Mouse (Mus musculus): Measurements from ENCODE around the gene Tpra1. TPM values are rescaled to one million over a fixed set of nuclear protein-coding genes. Genes with fewer than 3 reads are reported as not detected.

The Tpra1 gene
- total RNA-seq, 1 experiment from 2014 or later: 24.4 TPM

GRCm38 (mm10) chr6:88885644-88886416 is 16.2 kb upstream of the Tpra1 start:
- no peak for ATAC-seq (replicated peaks; ENCODE audit: insufficient number of reproducible peaks, low FRiP score, low TSS enrichment, poor library complexity, severe bottlenecking)

DNA sequence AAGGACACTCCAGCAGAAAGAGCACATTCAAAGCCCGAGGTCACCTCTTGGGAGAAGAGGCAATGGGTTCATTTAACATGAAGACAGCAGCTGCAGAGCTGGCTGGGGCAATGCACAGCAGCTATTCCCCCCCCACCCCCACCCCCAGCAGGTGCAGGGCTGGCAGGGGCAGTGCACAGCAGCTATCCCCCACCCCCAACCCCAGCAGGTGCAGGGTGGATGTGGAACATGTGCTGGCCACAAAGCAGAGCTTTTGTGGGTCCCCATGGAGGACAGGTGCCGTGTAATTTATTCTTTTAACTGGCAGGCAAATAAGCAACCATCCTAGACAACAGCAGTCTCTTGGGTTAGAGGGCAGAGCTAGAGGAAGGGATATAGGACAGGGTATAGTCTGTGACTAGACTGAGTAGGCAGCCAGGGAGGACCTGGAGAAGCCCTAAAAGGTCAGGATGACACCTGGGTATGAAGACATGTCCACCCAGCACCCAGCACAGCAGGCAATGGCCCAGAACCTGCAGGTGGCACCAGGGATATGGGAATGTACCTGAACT is 15.6 kb upstream of the Tpra1 start:
- no peak for ATAC-seq (replicated peaks; ENCODE audit: insufficient number of reproducible peaks, low FRiP score, low TSS enrichment, poor library complexity, severe bottlenecking)

DNA sequence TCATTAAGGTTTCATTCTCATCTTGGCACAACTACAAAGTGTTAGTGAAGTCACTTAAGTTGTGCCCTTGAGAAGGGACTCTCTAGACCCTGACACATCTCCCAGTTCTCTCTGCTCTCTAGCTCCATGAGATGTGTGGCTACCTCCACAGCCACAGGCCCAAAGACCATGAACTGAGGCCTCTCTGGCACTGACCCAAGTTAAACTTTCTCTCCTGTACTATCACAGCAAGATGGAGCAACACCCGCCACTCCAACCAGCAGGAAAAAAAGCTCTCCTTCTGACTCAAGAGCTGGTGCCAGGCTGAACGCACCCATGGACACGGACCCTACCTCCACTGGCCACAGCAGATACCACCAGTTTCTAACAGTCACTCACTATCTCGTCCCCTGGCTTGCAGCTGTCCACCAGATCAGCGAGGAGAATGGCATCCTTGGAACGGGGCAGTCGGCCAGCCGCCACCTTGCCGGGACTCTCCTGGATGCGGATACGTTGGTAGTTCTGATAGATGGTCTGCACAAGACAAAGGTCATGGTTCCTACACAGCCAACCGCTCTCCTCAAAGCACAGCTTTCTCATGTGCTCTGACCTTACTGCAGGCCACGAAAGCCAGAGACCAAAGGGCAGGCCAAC is 12.5 kb upstream of the Tpra1 start:
- no peak for ATAC-seq (replicated peaks; ENCODE audit: insufficient number of reproducible peaks, low FRiP score, low TSS enrichment, poor library complexity, severe bottlenecking)

DNA sequence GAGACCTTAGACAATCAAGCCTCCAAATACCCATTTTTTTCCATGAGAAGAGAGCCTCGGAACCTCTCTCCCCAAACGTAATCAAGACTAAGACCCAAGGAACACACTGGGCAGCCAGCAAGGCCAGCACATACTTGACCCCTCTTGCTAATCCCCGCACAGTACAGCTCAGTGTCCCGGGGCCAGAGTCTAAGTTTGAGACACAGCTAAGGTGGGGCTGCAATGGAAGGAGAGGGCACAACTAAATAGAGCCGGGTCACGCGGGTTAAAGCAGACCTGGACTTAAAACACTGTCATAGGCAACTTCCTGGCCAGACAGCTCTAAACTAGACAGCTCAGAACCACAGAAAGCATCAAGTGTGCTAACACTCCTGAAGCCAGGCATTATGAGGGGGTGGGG is 11.2 kb upstream of the Tpra1 start:
- ATAC-seq (replicated peaks; ENCODE audit: insufficient number of reproducible peaks, low FRiP score, low TSS enrichment, poor library complexity, severe bottlenecking): no peak

GRCm38 (mm10) chr6:88893559-88893958 is 8.5 kb upstream of the Tpra1 start:
- ATAC-seq (replicated peaks; ENCODE audit: insufficient number of reproducible peaks, low FRiP score, low TSS enrichment, poor library complexity, severe bottlenecking): no peak

GRCm38 (mm10) chr6:88895943-88896342 is 6.1 kb upstream of the Tpra1 start:
- no peak for ATAC-seq (replicated peaks; ENCODE audit: insufficient number of reproducible peaks, low FRiP score, low TSS enrichment, poor library complexity, severe bottlenecking)

GRCm38 (mm10) chr6:88897246-88897645 is 4.8 kb upstream of the Tpra1 start:
- ATAC-seq (replicated peaks; ENCODE audit: insufficient number of reproducible peaks, low FRiP score, low TSS enrichment, poor library complexity, severe bottlenecking): no peak

DNA sequence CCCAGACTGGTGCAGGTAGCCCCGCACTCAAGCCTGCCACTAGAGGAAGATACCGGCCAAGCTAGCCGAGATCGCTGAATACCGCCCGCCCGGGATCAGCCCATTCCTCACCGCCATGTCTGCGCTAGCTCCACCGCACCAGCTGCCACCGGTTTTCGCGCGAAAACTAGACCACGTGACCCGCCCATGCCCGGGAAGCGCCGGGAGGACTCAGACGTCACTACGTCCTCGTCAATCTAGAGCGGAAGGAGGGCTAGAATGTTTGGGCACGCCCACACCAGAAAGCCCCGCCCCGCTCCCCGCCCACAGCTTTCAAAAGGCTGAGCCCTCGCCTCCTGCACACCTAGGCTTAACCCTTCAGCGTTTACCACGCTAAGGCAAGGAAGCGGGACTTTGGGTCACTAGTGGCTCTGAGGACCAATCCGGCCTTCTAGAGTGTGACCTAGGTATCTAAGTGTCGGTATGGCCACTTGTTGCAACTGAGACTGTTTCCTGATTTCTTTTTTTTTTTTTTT is 3.5 kb upstream of the Tpra1 start, which contains the start of gene Mcm2:
Gene Mcm2, minus strand, starts transcription at position 247 of the 515 bp plus-strand sequence.
- ATAC-seq (replicated peaks; ENCODE audit: insufficient number of reproducible peaks, low FRiP score, low TSS enrichment, poor library complexity, severe bottlenecking): peak; percentile 71

DNA sequence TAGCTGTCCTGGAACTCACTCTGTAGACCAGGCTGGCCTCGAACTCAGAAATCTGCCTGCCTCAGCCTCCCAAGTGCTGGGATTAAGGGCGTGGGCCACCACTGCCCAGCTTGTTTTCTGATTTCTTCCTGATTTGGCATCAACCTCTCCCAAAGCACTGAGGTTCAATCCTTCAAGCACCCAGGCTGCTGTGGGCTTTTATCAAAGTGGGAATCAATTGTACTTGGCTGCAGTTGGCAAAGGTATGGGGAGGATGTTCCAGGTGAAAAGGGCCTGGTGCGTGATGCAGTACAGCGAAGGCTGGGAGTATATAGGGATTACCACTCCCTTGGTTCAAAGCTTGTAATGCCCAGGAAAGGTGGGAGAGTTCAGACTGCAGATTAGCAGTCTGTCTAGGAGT is 3.0 kb upstream of the Tpra1 start:
- ATAC-seq (replicated peaks; ENCODE audit: insufficient number of reproducible peaks, low FRiP score, low TSS enrichment, poor library complexity, severe bottlenecking): no peak

DNA sequence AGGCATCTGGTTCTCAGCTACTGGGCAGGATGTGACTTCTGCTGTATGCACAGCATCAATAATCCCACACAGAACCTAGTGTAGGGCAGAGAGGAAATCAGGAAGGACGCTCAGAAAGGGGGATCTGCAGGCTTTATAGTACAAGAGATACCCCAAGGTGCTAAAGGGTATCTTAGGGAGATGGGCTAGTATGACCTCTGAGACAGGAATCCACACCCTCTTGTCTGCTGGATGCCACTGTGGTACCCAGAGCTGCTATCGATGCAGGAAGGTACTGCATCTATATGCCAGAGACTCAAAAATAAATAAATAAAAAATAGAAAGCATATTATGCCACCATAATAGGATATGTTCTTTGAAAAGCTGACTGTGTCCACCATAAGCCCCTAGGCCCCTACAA is 2.4 kb upstream of the Tpra1 start:
- ATAC-seq (replicated peaks; ENCODE audit: insufficient number of reproducible peaks, low FRiP score, low TSS enrichment, poor library complexity, severe bottlenecking): no peak

- no peak for ATAC-seq (replicated peaks; ENCODE audit: insufficient number of reproducible peaks, low FRiP score, low TSS enrichment, poor library complexity, severe bottlenecking)
Measured at GRCm38 (mm10) chr6:88901471-88901870, 580 bp upstream of the Tpra1 start.

- ATAC-seq (replicated peaks; ENCODE audit: insufficient number of reproducible peaks, low FRiP score, low TSS enrichment, poor library complexity, severe bottlenecking): no peak
Measured at GRCm38 (mm10) chr6:88903708-88904107, 1.7 kb downstream of the Tpra1 start.

DNA sequence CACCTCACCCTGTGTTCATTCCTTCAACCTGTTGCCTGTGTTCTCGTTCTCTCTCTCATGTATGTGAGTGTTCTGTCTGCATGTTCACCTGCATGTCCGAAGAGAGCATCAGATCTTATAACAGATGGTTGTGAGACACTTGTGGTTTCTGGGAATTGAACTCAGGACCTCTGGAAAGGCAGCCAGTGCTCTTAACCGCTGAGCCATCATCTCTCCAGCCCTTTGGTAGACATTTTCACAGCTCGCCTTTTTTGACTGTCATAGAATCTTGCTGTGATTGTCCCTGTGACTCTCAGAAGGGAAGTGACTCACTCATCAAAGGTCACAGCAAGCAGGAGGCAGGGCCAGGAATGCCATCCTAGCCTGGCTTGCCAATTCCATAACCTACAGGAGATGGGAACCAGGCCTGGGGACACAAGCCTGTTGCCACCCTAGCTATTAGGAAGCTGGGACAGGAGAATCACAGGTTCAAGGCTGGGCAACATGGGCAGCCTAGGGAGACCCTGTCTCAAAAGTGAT is 2.5 kb downstream of the Tpra1 start:
- ATAC-seq (replicated peaks; ENCODE audit: insufficient number of reproducible peaks, low FRiP score, low TSS enrichment, poor library complexity, severe bottlenecking): no peak

GRCm38 (mm10) chr6:88905042-88905441 is 3.0 kb downstream of the Tpra1 start:
- ATAC-seq (replicated peaks; ENCODE audit: insufficient number of reproducible peaks, low FRiP score, low TSS enrichment, poor library complexity, severe bottlenecking): no peak

GRCm38 (mm10) chr6:88906369-88907108 is 4.5 kb downstream of the Tpra1 start:
- peak; percentile 41 for ATAC-seq (replicated peaks; ENCODE audit: insufficient number of reproducible peaks, low FRiP score, low TSS enrichment, poor library complexity, severe bottlenecking)

DNA sequence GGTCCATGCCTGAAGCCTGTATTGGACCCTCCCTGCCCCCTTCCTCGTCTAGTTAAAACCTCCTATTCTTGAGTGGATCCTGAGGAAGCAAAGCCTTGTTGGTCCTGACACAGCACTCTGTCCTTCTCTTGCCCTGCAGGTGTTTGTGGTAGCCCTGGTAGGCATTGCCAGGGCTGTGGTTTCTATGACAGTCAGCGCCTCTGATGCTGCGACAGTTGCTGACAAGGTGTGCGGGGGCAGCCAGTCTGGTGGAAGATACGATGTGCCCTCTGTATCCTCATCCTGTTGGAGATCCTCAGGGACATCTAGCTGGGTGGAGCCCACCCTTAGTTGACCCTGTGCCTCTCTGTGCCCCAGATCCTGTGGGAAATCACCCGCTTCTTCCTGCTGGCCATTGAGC is 7.1 kb downstream of the Tpra1 start:
- ATAC-seq (replicated peaks; ENCODE audit: insufficient number of reproducible peaks, low FRiP score, low TSS enrichment, poor library complexity, severe bottlenecking): no peak

- no peak for ATAC-seq (replicated peaks; ENCODE audit: insufficient number of reproducible peaks, low FRiP score, low TSS enrichment, poor library complexity, severe bottlenecking)
Measured at GRCm38 (mm10) chr6:88913022-88913421, 11.0 kb downstream of the Tpra1 start.

DNA sequence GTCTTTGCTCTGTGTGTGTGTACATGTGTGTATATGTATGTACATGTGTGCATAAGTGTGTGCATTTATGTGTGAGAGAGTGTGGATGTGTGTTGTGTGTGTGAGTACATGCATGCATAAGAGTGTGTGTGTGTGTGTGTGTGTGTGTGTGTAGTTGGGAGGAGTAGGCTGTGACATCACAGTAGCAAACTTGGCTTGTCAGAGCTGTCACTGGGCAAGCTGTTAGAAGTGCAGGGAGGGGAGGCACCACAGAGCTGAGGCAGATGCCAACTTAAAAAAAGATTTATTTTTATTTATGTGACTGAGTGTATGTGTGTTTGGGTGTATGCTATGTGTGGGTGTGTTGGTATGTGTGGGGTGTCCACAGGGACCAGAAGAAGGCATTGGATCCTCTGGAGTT is 11.4 kb downstream of the Tpra1 start:
- ATAC-seq (replicated peaks; ENCODE audit: insufficient number of reproducible peaks, low FRiP score, low TSS enrichment, poor library complexity, severe bottlenecking): no peak

- no peak for ATAC-seq (replicated peaks; ENCODE audit: insufficient number of reproducible peaks, low FRiP score, low TSS enrichment, poor library complexity, severe bottlenecking)
Measured at GRCm38 (mm10) chr6:88914799-88915198, 12.7 kb downstream of the Tpra1 start.

Measured in monocyte, adult 5-6 weeks (primary cell).